Mouse (Mus musculus): Measurements from ENCODE around the gene Rreb1. TPM values are rescaled to one million over a fixed set of nuclear protein-coding genes. Genes with fewer than 3 reads are reported as not detected.

The Rreb1 gene
- polyA plus RNA-seq, 1 experiment from 2014 or later, result 21.2 TPM

DNA sequence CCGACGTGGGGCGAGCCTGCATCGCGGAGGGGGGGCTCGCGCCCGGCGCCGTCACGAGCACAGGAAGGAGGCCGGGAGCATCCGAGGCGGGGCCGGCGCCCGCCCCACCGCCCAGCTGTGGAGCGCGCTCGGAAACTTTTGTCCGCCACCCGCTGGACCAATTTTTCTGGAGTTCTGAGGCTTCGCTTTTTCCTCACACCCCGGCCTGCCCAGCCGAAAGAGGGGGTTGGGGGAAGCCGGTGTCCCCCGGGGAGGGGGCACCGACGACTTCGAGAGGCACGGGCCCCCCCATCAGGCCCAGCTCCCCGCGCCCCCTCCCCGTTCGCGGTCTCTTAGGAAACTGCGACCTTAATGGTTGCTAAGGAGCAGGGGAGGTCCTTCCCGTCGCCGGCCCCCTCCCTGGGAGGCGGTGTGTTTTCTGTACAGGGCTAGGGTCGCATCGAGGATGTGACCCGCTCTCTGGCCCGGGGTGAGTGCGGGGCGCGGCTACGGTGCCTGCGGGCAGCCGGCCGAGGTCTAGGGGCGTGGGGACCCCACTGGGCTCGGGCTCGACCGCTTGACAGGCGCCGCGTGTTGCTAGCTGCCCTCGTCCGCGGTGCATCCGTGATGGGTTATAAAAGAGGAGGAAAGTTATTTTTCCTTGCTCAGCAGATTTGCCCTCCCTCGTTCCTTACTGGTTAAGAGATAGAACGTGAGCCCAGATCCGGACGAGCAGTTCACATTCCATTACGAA, 49.2 kb downstream of the Rreb1 start:
- no peaks in the 10 kb centered on the region for H3K9me3 ChIP-seq (ENCODE audit: control insufficient read depth, low read depth, low read length)
- peak overlapping the region; percentile 96 for H3K27ac ChIP-seq (ENCODE audit: low read length)
- WGBS, result under 1% methylated on average over 69 of the region's 69 CpGs
- no peaks in the 10 kb centered on the region for H3K27me3 ChIP-seq (ENCODE audit: control insufficient read depth, insufficient read depth, low read length)
- H3K4me2 ChIP-seq (replicated peaks; ENCODE audit: low read depth, low read length), result peak overlapping the region; percentile 96
- H3K4me3 ChIP-seq (ENCODE audit: low read depth, low read length), result peak overlapping the region; percentile 93
- H3K9ac ChIP-seq (replicated peaks; ENCODE audit: low read depth, low read length), result peak overlapping the region; percentile 89
- no peaks in the 10 kb centered on the region for H3K36me3 ChIP-seq (ENCODE audit: control insufficient read depth, insufficient read depth, low read length)
- peaks cover 40% of the 10 kb centered on the region for H3K4me1 ChIP-seq (ENCODE audit: control insufficient read depth, insufficient read depth, low read length)
- ATAC-seq (ENCODE audit: insufficient number of reproducible peaks, insufficient read depth, low FRiP score, low read depth), result peak; percentile 59; the same call in 1 of the 2 replicates

DNA sequence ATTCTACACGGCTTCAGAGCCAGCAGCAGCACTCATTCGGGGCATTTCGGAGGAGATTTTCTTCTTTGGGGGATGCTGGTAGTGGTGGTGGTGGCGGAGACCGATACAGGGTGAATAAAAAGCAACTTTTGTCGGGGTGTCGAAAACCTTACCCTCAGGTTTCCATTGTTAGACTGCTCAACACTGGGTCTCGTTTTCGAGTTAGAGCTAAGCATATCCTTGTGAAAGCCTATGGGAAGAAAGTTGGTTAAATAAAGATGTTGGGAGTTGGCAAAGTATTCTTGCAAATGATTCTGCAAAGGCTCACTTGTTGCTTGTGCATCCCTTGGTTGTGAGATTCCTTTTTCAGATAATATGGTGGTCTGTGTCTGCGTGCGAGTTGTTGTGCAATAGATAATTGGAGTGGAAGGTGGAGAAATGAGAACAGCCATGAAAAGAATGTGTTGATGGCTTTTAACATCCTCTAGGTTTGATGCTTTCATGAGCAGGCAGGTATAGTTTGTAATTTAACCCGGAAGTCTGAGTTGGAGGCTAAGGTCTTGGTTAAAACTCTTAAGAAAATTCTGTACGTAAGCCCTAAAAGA, 49.9 kb downstream of the Rreb1 start:
- peaks cover 40% of the 10 kb centered on the region for H3K4me1 ChIP-seq (ENCODE audit: control insufficient read depth, insufficient read depth, low read length)
- peak overlapping the region; percentile 89 for H3K9ac ChIP-seq (replicated peaks; ENCODE audit: low read depth, low read length)
- H3K9me3 ChIP-seq (ENCODE audit: control insufficient read depth, low read depth, low read length), result no peaks in the 10 kb centered on the region
- peak overlapping the region; percentile 93 for H3K4me3 ChIP-seq (ENCODE audit: low read depth, low read length)
- ATAC-seq (ENCODE audit: insufficient number of reproducible peaks, insufficient read depth, low FRiP score, low read depth), result no peak
- 13% methylated on average over 13 of the region's 13 CpGs for WGBS
- peak overlapping the region; percentile 96; the same call in 1 of the 2 replicates for H3K27ac ChIP-seq (ENCODE audit: low read length)
- H3K27me3 ChIP-seq (ENCODE audit: control insufficient read depth, insufficient read depth, low read length), result no peaks in the 10 kb centered on the region
- peak overlapping the region; percentile 96 for H3K4me2 ChIP-seq (replicated peaks; ENCODE audit: low read depth, low read length)
- H3K36me3 ChIP-seq (ENCODE audit: control insufficient read depth, insufficient read depth, low read length), result no peaks in the 10 kb centered on the region

DNA sequence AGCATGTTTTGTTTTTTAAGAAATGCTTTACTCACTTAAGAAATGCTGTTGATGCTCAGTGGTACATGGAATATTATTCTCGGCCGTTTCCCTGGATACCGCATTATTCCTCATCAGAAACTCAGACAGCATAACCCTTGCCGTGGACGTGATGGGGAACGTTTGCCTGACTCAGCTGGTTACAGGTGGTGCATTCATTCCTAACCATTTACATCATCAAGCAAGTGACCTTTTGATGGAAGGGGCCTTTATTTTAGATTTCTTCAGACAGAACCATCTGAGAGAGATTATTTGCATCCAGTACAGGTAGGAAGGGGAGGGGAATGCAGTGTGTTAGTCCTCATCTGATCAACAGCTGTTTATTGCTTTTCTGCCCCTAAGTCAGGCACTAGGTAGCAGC, 50.7 kb downstream of the Rreb1 start:
- Histone ChIP-seq H3K9ac (replicated peaks; ENCODE audit: low read depth, low read length) (no peak overlapping the region), H3K4me3 (ENCODE audit: low read depth, low read length) (no peak overlapping the region), H3K27me3 (ENCODE audit: control insufficient read depth, insufficient read depth, low read length) (no peaks in the 10 kb centered on the region), H3K9me3 (ENCODE audit: control insufficient read depth, low read depth, low read length) (no peaks in the 10 kb centered on the region), H3K4me2 (replicated peaks; ENCODE audit: low read depth, low read length) (peak overlapping the region; percentile 96), H3K27ac (ENCODE audit: low read length) (no peak overlapping the region), H3K36me3 (ENCODE audit: control insufficient read depth, insufficient read depth, low read length) (no peaks in the 10 kb centered on the region), H3K4me1 (ENCODE audit: control insufficient read depth, insufficient read depth, low read length) (peaks cover 45% of the 10 kb centered on the region)
- WGBS, result 37% methylated on average over 6 of the region's 6 CpGs
- no peak for ATAC-seq (ENCODE audit: insufficient number of reproducible peaks, insufficient read depth, low FRiP score, low read depth)

DNA sequence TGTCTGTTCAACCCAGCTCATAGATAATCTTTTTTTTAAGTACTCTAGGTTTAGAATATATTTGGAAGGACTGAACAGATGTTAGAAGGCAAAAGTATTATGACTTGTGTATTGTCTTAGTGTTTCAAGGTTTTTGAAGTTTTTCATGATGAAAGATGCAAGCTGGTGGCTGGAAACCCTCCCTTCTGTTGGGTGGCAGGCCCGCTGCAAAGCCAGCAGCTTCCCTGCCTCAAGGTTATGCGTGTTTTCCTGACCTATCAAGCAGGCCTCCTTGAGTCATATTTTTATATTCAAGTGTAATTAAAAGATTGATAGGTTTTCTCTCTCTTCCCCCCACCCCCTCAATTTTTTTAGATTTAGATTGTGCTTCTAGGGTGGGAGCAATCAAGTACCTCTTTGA, 52.1 kb downstream of the Rreb1 start:
- H3K4me2 ChIP-seq (replicated peaks; ENCODE audit: low read depth, low read length), result no peak overlapping the region
- no peak overlapping the region for H3K9ac ChIP-seq (replicated peaks; ENCODE audit: low read depth, low read length)
- WGBS, result 65% methylated on average over 2 of the region's 2 CpGs
- H3K27ac ChIP-seq (ENCODE audit: low read length), result peak overlapping the region; percentile 41; the same call in 1 of the 2 replicates
- no peaks in the 10 kb centered on the region for H3K36me3 ChIP-seq (ENCODE audit: control insufficient read depth, insufficient read depth, low read length)
- H3K9me3 ChIP-seq (ENCODE audit: control insufficient read depth, low read depth, low read length), result no peaks in the 10 kb centered on the region
- peaks cover 38% of the 10 kb centered on the region for H3K4me1 ChIP-seq (ENCODE audit: control insufficient read depth, insufficient read depth, low read length)
- H3K27me3 ChIP-seq (ENCODE audit: control insufficient read depth, insufficient read depth, low read length), result no peaks in the 10 kb centered on the region
- no peak for ATAC-seq (ENCODE audit: insufficient number of reproducible peaks, insufficient read depth, low FRiP score, low read depth)
- no peak overlapping the region for H3K4me3 ChIP-seq (ENCODE audit: low read depth, low read length)

GRCm38 (mm10) chr13:37830874-37831311, 52.7 kb downstream of the Rreb1 start:
- H3K4me1 ChIP-seq (ENCODE audit: control insufficient read depth, insufficient read depth, low read length), result peaks cover 34% of the 10 kb centered on the region
- H3K9me3 ChIP-seq (ENCODE audit: control insufficient read depth, low read depth, low read length), result no peaks in the 10 kb centered on the region
- no peaks in the 10 kb centered on the region for H3K36me3 ChIP-seq (ENCODE audit: control insufficient read depth, insufficient read depth, low read length)
- H3K4me3 ChIP-seq (ENCODE audit: low read depth, low read length), result no peak overlapping the region
- H3K27ac ChIP-seq (ENCODE audit: low read length), result peak overlapping the region; percentile 41; the same call in 1 of the 2 replicates
- ATAC-seq (ENCODE audit: insufficient number of reproducible peaks, insufficient read depth, low FRiP score, low read depth), result no peak
- peak overlapping the region; percentile 8; the same call in 1 of the 2 replicates for H3K4me2 ChIP-seq (replicated peaks; ENCODE audit: low read depth, low read length)
- no peaks in the 10 kb centered on the region for H3K27me3 ChIP-seq (ENCODE audit: control insufficient read depth, insufficient read depth, low read length)
- H3K9ac ChIP-seq (replicated peaks; ENCODE audit: low read depth, low read length), result no peak overlapping the region
- 48% methylated on average over 4 of the region's 4 CpGs for whole genome bisulfite sequencing

- ATAC-seq (ENCODE audit: insufficient number of reproducible peaks, insufficient read depth, low FRiP score, low read depth), result no peak
- Histone ChIP-seq H3K4me1 (ENCODE audit: control insufficient read depth, insufficient read depth, low read length) (peaks cover 34% of the 10 kb centered on the region), H3K27me3 (ENCODE audit: control insufficient read depth, insufficient read depth, low read length) (no peaks in the 10 kb centered on the region), H3K9ac (replicated peaks; ENCODE audit: low read depth, low read length) (no peak overlapping the region), H3K9me3 (ENCODE audit: control insufficient read depth, low read depth, low read length) (no peaks in the 10 kb centered on the region), H3K36me3 (ENCODE audit: control insufficient read depth, insufficient read depth, low read length) (no peaks in the 10 kb centered on the region), H3K27ac (ENCODE audit: low read length) (no peak overlapping the region), H3K4me3 (ENCODE audit: low read depth, low read length) (no peak overlapping the region), H3K4me2 (replicated peaks; ENCODE audit: low read depth, low read length) (no peak overlapping the region)
- 49% methylated on average over 5 of the region's 5 CpGs for WGBS
These were observed 54.3 kb downstream of the Rreb1 start for GRCm38 (mm10) chr13:37832481-37832880.

DNA sequence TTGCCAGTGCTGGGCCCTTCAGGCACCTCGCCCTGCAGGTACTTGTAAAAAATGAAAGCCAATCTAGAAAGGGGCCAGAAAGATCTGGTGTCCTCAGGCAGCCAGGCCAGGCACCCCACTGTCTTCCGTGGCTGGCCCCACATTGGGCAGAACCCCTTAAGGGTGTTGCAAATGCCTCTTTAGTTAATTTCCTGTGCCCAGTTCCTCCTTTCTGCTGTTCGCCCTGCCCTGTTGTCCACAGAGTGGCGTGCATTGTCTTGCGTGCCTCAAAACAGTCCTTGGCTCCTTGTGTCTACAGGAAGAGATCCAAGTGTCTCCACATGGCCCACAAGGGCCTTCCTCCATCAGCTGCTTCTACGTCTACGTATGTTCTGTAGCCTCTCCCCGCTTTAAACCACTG, 55.3 kb downstream of the Rreb1 start:
- 81% methylated on average over 8 of the region's 8 CpGs for WGBS
- Histone ChIP-seq H3K36me3 (ENCODE audit: control insufficient read depth, insufficient read depth, low read length) (no peaks in the 10 kb centered on the region), H3K9ac (replicated peaks; ENCODE audit: low read depth, low read length) (no peak overlapping the region), H3K27ac (ENCODE audit: low read length) (no peak overlapping the region; the same call in 1 of the 2 replicates), H3K4me1 (ENCODE audit: control insufficient read depth, insufficient read depth, low read length) (peaks cover 30% of the 10 kb centered on the region), H3K27me3 (ENCODE audit: control insufficient read depth, insufficient read depth, low read length) (no peaks in the 10 kb centered on the region), H3K4me3 (ENCODE audit: low read depth, low read length) (no peak overlapping the region), H3K9me3 (ENCODE audit: control insufficient read depth, low read depth, low read length) (no peaks in the 10 kb centered on the region), H3K4me2 (replicated peaks; ENCODE audit: low read depth, low read length) (no peak overlapping the region)
- no peak for ATAC-seq (ENCODE audit: insufficient number of reproducible peaks, insufficient read depth, low FRiP score, low read depth)

DNA sequence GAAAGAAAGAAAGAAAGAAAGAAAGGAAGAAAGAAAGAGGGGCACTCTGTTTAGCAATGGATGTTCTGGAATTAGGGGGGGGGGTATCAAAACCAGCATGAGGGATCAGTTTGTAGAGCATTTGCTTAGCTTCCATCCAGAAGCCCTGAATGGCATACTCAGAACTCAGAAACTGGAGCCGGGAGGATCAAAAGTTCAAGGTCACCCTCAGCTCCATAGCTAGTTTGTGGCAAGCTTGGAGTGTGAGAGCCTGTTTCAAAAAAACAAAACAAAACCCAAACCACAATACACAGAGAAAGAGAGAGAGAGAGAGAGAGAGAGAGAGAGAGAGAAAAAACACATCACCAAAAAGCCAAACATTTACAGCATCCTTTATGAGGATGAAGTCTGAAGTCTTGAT, 57.1 kb downstream of the Rreb1 start:
- ATAC-seq (ENCODE audit: insufficient number of reproducible peaks, insufficient read depth, low FRiP score, low read depth), result no peak
- no peak overlapping the region for H3K27ac ChIP-seq (ENCODE audit: low read length)
- no peaks in the 10 kb centered on the region for H3K27me3 ChIP-seq (ENCODE audit: control insufficient read depth, insufficient read depth, low read length)
- no peaks in the 10 kb centered on the region for H3K9me3 ChIP-seq (ENCODE audit: control insufficient read depth, low read depth, low read length)
- no peak overlapping the region for H3K4me2 ChIP-seq (replicated peaks; ENCODE audit: low read depth, low read length)
- H3K36me3 ChIP-seq (ENCODE audit: control insufficient read depth, insufficient read depth, low read length), result no peaks in the 10 kb centered on the region
- H3K4me3 ChIP-seq (ENCODE audit: low read depth, low read length), result no peak overlapping the region
- H3K4me1 ChIP-seq (ENCODE audit: control insufficient read depth, insufficient read depth, low read length), result peaks cover 22% of the 10 kb centered on the region
- 74% methylated on average over 1 of the region's 1 CpGs for WGBS
- H3K9ac ChIP-seq (replicated peaks; ENCODE audit: low read depth, low read length), result no peak overlapping the region

All from stomach, embryonic 14.5 days (tissue).